Mouse (Mus musculus) skeletal muscle tissue, adult 2 months (tissue): ENCODE measurements around the gene Agpat3.
"Not testable (repeated sequence)": the region's sequence is repeated elsewhere in the genome, so short reads cannot be mapped to it uniquely, and the experiment has no call there.

Source experiments
- DNase-seq: peaks from one replicate; pipeline ENCODE4 v3.0.0-alpha.2; 2012; ENCODE audit warnings: low read depth, low spot score

Agpat3 gene

DNA sequence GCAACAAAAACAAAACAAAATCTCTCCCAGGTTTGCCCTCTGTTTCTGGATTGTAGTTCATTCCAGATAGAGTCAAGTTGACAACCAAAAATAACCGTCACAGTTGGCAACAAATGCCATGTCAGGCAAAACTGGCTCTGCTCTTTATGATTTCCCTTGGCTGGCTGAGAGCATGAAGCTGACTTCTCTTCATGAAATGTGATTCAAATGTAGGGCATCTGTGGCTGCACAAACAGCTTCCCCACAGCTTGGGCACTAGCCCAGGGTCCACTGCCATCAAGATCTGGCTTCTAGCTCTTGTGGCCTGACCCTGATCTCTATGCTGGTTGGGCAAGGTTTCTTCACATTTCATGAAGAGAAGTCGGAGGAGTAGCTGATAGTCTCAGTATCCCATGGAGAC, 9.7 kb upstream of the Agpat3 start:
- peak; percentile 58 for DNase-seq

DNA sequence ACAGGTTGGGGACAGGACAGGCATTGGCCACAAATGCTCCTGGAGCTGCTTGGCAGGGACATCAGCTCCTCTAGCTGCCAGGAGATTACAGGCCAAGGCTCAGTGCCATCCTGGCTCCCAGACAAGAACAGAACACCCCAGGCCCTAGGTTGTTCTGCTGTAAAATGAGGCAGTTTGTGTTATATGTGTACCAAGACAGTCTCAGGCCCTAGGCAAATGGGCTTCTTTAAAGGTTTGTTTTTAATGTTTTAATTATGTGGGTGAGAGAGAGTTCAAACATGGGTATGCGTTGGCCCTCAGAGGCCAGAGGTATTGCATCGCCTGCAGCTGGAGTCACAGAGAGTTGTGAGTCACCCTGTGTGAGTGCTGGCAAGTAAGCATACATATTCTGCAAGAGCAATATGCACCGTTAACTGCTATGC, 8.0 kb upstream of the Agpat3 start:
- no peak for DNase-seq

DNA sequence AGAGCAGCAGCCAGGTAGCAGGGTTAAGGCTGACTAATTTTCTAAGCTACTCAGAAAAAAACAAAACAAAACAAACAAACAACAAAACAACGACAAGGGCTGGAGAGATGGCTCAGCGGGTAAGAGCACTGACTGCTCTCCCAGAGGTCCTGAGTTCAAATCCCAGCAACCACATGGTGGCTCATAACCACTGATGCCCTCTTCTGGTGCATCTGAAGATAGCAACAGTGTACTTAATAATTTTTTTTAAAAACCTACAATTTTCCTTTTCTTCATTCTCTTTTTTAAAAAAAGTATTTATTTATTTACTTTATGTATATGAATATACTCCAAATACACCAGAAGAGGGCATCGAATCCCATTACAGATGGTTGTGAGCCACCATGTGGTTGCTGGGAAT, 6.7 kb upstream of the Agpat3 start:
- not testable (repeated sequence) for DNase-seq

DNA sequence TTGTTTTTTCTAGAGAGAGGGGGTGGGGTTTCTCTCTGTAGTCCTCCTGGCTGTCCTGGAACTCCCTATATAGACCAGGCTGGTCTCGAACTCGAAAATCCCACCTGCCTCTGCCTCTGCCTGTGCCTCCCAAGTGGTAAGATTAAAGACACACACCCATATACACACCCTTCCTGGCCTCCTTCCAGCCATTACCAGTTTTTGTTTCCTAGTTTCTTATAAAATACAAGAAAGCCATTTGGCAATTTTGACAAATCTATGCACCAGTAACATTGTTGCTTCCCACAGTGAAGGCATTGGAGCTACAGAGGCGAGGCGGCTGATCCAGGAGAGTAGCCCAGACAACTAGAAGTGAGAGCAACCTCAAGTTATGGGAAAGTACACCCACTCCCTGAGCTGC, 6.0 kb upstream of the Agpat3 start:
- no peak for DNase-seq

- DNase-seq: no peak
These were observed 5.5 kb upstream of the Agpat3 start for GRCm38 (mm10) chr10:78357742-78358141.

DNA sequence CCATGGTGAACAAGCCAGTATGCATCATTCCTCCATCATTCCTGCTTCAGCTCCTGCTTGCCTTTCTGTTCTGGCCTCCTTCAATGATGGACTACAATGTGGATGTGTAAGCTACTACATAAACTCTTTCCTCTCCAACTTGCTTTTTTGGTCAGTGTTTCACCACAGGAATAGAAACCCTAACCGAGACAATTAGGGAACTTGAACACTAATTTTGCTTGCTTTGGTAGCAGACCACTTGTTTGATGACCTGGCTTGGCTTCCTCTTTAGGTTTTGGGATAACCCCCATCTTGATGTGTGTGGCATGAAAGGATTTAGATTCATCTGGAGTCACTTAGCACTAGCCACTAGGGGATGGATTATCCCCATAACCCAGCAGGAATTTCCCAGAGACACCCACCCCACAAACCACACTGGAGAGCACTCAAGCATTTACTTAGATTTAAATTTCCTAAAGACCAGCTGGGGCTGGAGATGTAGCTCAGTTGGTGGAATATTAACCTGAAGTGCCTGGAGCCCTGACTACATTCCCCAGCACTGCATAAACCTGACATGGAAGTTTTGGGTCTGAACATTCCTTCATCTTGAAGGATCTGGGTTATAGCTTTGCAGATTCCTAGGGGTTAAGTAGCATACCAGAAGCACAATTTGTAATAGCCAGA, 3.8 kb upstream of the Agpat3 start:
- DNase-seq: no peak

GRCm38 (mm10) chr10:78353196-78353595, 907 bp upstream of the Agpat3 start:
- no peak for DNase-seq

DNA sequence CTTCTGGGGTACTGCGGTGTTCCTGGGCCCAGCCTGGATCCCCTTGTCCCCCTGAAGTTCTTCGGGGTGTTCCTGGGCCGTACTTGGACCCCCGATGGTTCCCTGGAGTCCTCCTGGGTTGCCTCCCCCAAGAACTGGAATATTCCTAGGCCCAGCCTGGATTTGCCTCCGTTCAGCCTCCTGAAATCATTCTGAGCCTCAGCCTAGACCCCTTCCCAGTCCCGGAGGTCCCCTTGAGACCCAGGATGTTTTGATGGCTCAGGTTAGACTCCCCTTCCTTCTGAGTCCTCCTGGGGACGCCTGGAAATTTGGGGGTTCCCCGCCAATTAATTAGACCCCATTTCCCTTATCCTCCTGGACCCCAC, 359 bp upstream of the Agpat3 start:
- DNase-seq: no peak

DNA sequence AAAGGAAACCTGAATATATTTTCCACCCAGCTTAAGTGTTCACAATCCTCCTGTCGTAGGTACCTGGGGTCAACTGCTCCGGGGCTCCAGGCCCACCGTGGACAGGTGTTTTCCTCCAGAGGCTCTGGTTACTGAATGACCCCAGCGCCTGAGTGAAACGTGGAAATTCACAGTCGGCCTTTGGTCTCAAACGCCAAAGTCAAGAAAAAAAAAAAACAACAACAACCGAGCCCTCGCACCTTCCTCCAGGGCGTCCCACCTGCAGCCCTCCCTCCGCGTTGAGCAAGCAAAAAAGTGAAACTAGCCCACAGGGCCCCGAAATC, 764 bp downstream of the Agpat3 start:
- DNase-seq: no peak

GRCm38 (mm10) chr10:78350796-78351556, 1.3 kb downstream of the Agpat3 start:
- no peak for DNase-seq

DNA sequence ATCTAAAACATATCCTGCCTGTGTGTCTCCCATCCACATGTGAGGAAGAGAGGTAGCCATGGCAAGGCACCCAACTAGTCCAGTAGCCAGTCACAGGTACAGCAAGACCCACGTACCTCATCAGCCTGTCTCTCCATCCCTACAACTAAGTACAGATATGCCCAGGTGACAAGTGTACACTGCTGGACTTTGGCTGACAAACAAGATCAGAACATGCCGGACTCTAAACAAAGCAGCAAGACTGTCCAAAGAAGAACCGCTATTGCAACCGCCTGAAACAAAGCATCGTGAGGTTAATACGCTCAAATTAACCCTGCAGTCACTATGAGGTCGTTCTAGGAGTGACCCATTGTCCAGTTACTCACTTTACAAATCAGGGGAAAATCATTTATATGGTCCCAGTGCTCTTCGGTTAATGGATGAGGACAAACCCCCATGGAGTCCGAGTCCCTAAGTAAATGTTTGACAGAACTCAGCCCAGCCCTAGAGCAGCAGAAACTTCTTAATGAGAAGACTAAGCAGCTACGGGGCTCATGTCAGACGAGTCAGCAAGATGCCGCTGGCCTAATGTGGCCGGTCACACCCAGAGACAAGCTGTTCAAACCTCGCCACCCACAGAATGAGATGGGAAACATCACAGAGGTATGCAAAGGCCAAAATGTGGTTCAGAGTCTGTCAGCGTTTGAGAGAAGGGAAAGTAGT, 2.7 kb downstream of the Agpat3 start:
- DNase-seq: no peak

DNA sequence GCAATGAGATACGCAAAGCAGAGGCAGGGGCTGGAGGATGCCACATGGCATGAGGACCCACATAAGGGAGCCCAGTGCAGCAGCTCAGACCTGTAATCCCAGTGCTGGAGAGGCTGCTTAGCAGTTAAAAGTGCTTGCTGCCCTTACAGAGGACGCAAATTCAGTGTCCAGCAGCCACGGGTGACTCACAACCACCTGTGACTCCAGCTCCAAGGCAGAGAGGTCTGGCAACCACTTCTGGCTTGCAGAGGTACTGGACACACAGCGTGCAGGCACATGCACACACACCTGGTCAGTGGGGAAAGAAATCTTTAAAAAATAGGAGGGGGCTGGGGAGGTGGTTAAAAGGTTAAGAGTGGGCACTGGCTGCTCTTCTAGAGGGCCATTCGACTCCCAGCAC, 4.1 kb downstream of the Agpat3 start:
- DNase-seq: no peak

DNA sequence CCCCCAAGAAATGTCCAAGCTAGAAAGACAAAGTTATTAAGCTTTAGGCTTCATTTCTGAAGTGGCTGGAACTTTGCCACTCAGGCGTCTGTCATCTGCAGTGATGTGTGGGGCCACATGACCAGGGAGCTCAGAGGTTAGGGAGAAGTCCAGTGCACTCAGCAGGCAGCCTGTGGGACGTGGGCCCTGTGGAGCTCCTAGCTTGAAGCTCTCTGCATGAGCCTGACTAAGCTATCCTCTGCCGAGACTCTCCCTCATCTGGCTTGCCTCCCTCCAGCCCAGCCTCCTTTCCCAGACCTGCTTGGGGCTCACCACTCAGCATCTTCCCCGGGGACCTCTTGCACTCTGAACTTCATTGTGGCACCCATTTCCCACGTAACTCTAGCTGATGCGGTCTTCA, 4.8 kb downstream of the Agpat3 start:
- DNase-seq: no peak

DNA sequence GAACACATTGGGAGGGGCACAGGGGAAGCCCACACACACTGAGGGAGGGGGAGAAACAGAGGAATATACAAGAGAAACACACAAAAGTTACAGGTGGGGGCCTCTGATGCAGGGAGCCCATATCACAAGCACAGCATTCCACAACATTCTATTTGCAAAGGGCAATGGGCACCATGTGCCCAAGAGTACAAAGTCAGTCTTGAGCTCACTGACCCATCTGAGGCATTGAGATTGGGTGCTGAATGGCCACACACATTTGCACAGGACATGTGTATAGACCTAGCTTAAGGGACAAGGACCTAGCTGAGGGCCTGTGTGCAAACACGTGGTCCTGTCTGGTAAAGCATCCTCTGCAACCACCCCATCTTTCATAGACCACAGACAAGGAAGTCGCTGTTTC, 6.8 kb downstream of the Agpat3 start:
- DNase-seq: no peak

DNA sequence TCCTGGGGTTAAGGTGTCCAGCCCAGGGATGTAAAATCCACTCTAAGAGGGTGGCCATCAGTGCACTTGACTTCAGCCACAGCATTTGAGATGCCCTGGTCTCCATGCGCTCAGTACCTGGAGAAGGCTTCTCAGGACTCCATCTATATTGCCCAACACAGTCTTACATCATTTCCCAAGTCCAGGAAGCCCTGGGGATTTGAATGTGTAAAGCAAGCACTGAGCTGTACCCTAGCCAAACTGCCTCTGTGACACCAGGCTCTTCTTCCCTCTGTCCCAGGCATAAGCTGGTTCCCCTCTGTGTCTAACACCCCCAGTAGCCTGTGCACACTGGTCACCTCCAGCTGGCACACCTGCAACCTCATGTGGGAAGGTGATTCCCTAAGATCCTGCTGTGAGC, 10.2 kb downstream of the Agpat3 start:
- no peak for DNase-seq

DNA sequence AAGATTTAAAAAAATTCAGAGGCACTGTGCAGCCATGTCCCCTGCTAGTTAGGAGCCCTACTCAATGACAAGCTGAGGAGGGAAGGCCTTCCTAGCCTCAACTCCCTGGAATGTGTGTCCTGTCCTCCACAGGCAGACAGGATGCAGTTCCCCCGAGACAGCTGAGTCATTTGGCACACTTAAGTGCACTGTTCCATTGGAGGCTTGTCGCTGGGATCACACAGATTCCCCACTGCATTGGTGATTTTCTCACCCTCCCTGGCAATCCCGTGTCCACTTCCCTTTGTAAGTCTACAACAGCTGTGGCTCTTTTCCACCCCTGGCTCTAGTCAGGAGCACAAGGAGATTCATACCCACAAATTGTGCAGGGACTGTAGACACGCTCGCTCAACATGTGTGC, 14.1 kb downstream of the Agpat3 start:
- DNase-seq: peak; percentile 65

- no peak for DNase-seq
These were observed 17.2 kb downstream of the Agpat3 start for GRCm38 (mm10) chr10:78334923-78335561.

DNA sequence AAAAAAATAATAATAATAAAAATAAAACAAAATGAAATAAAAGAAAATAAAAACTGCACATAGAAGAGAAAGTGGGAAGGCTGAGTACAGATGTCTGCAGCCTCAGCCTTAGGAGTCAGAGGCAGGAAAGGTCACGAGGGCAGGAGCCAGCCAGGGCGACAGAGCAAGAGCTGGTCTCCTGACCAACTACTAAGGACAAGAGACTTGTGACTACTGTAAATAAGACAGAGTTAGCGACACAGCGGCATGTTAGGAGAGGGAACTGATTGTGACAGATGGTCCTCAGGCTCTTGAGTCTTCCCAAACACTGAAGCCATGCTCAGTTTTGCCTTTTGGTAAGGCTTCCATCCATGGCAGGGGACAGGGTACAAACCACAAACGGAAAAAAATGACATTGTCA, 20.7 kb downstream of the Agpat3 start:
- no peak for DNase-seq

GRCm38 (mm10) chr10:78329305-78329704, 23.0 kb downstream of the Agpat3 start:
- DNase-seq: no peak

- DNase-seq: no peak
These were observed 24.2 kb downstream of the Agpat3 start for GRCm38 (mm10) chr10:78328011-78328575.

GRCm38 (mm10) chr10:78325916-78326647, 26.2 kb downstream of the Agpat3 start:
- DNase-seq: no peak
